Mouse (Mus musculus): ENCODE results near the gene Gpatch8. TPM values are rescaled to one million over a fixed set of nuclear protein-coding genes. Genes with fewer than 3 reads are reported as not detected.
"Not testable (repeated sequence)": the region's sequence is repeated elsewhere in the genome, so short reads cannot be mapped to it uniquely, and the experiment has no call there.

Gene Gpatch8
- polyA plus RNA-seq, 1 experiment from 2014 or later, result 25.1 TPM

- Histone ChIP-seq H3K9me3 (replicated peaks; ENCODE audit: low read length) (no peaks in the 10 kb centered on the region), H3K9ac (ENCODE audit: low read depth, low read length) (no peak overlapping the region), H3K27ac (no peak overlapping the region), H3K4me3 (replicated peaks; ENCODE audit: low read depth, low read length) (no peak overlapping the region), H3K4me1 (replicated peaks; ENCODE audit: insufficient read depth, low read length) (no peaks in the 10 kb centered on the region), H3K27me3 (ENCODE audit: insufficient read depth, low read length) (no peaks in the 10 kb centered on the region), H3K36me3 (ENCODE audit: insufficient read depth, low read length) (no peaks in the 10 kb centered on the region), H3K4me2 (ENCODE audit: low read length) (no peak overlapping the region)
- TF ChIP-seq CTCF (IDR thresholded peaks at IDR 0.05; ENCODE audit: low read depth), result no peak
- 90% methylated on average over 1 of the region's 1 CpGs for WGBS
- no peak for DNase-seq (ENCODE audit: low spot score)
- no peak for ATAC-seq (replicated peaks; ENCODE audit: low FRiP score, low read depth)
Measured at GRCm38 (mm10) chr11:102566290-102566689, 10.1 kb upstream of the Gpatch8 start.

GRCm38 (mm10) chr11:102565741-102566140, 9.5 kb upstream of the Gpatch8 start:
- Histone ChIP-seq H3K36me3 (ENCODE audit: insufficient read depth, low read length) (no peaks in the 10 kb centered on the region), H3K4me1 (replicated peaks; ENCODE audit: insufficient read depth, low read length) (no peaks in the 10 kb centered on the region), H3K4me2 (ENCODE audit: low read length) (no peak overlapping the region), H3K9me3 (replicated peaks; ENCODE audit: low read length) (no peaks in the 10 kb centered on the region), H3K4me3 (replicated peaks; ENCODE audit: low read depth, low read length) (no peak overlapping the region), H3K27ac (no peak overlapping the region), H3K9ac (ENCODE audit: low read depth, low read length) (no peak overlapping the region), H3K27me3 (ENCODE audit: insufficient read depth, low read length) (no peaks in the 10 kb centered on the region)
- ATAC-seq (replicated peaks; ENCODE audit: low FRiP score, low read depth), result no peak
- no peak for DNase-seq (ENCODE audit: low spot score)
- no peak for TF ChIP-seq CTCF (IDR thresholded peaks at IDR 0.05; ENCODE audit: low read depth)

GRCm38 (mm10) chr11:102564952-102565671, 8.9 kb upstream of the Gpatch8 start:
- WGBS, result 79% methylated on average over 14 of the region's 14 CpGs

GRCm38 (mm10) chr11:102558704-102559103, 2.5 kb upstream of the Gpatch8 start:
- no peak for TF ChIP-seq CTCF (IDR thresholded peaks at IDR 0.05; ENCODE audit: low read depth)
- DNase-seq (ENCODE audit: low spot score), result no peak
- no peak overlapping the region for H3K4me2 ChIP-seq (ENCODE audit: low read length)
- 0 out of 2 replicates have a peak, but pooled peaks cover 6% of the 10 kb centered on the region for H3K4me1 ChIP-seq (replicated peaks; ENCODE audit: insufficient read depth, low read length)
- no peak for ATAC-seq (replicated peaks; ENCODE audit: low FRiP score, low read depth)
- H3K4me3 ChIP-seq (replicated peaks; ENCODE audit: low read depth, low read length), result no peak overlapping the region
- no peaks in the 10 kb centered on the region for H3K27me3 ChIP-seq (ENCODE audit: insufficient read depth, low read length)
- WGBS, result 93% methylated on average over 4 of the region's 5 CpGs
- no peaks in the 10 kb centered on the region for H3K36me3 ChIP-seq (ENCODE audit: insufficient read depth, low read length)
- H3K9ac ChIP-seq (ENCODE audit: low read depth, low read length), result no peak overlapping the region
- no peak overlapping the region for H3K27ac ChIP-seq
- H3K9me3 ChIP-seq (replicated peaks; ENCODE audit: low read length), result no peaks in the 10 kb centered on the region

More at GRCm38 (mm10) chr11:102564952-102565671, 8.9 kb upstream of the Gpatch8 start:
- not testable (repeated sequence) for H3K4me3 ChIP-seq (replicated peaks; ENCODE audit: low read depth, low read length); DNase-seq (ENCODE audit: low spot score); ATAC-seq (replicated peaks; ENCODE audit: low FRiP score, low read depth); H3K4me2 ChIP-seq (ENCODE audit: low read length); H3K36me3 ChIP-seq (ENCODE audit: insufficient read depth, low read length); H3K9me3 ChIP-seq (replicated peaks; ENCODE audit: low read length); H3K27ac ChIP-seq; H3K4me1 ChIP-seq (replicated peaks; ENCODE audit: insufficient read depth, low read length); H3K27me3 ChIP-seq (ENCODE audit: insufficient read depth, low read length); H3K9ac ChIP-seq (ENCODE audit: low read depth, low read length)

GRCm38 (mm10) chr11:102557386-102557785, 1.2 kb upstream of the Gpatch8 start:
- TF ChIP-seq CTCF (IDR thresholded peaks at IDR 0.05; ENCODE audit: low read depth), result no peak
- Histone ChIP-seq H3K36me3 (ENCODE audit: insufficient read depth, low read length) (no peaks in the 10 kb centered on the region), H3K9ac (ENCODE audit: low read depth, low read length) (no peak overlapping the region), H3K4me2 (ENCODE audit: low read length) (no peak overlapping the region), H3K27me3 (ENCODE audit: insufficient read depth, low read length) (no peaks in the 10 kb centered on the region), H3K9me3 (replicated peaks; ENCODE audit: low read length) (no peaks in the 10 kb centered on the region), H3K27ac (peak overlapping the region; percentile 92; the same call in 1 of the 2 replicates), H3K4me3 (replicated peaks; ENCODE audit: low read depth, low read length) (no peak overlapping the region), H3K4me1 (replicated peaks; ENCODE audit: insufficient read depth, low read length) (0 out of 2 replicates have a peak, but pooled peaks cover 8% of the 10 kb centered on the region)
- ATAC-seq (replicated peaks; ENCODE audit: low FRiP score, low read depth), result no peak
- no peak for DNase-seq (ENCODE audit: low spot score)
- WGBS, result 90% methylated on average over 1 of the region's 1 CpGs

GRCm38 (mm10) chr11:102556716-102557074, 503 bp upstream of the Gpatch8 start:
- ATAC-seq (replicated peaks; ENCODE audit: low FRiP score, low read depth), result no peak
- H3K27ac ChIP-seq, result peak overlapping the region; percentile 92
- WGBS, result under 1% methylated on average over 3 of the region's 3 CpGs

More at GRCm38 (mm10) chr11:102556716-102557074, 503 bp upstream of the Gpatch8 start:
- no peak for DNase-seq (ENCODE audit: low spot score)
- no peaks in the 10 kb centered on the region for H3K27me3 ChIP-seq (ENCODE audit: insufficient read depth, low read length)
- 0 out of 2 replicates have a peak, but pooled peaks cover 8% of the 10 kb centered on the region for H3K4me1 ChIP-seq (replicated peaks; ENCODE audit: insufficient read depth, low read length)
- TF ChIP-seq CTCF (IDR thresholded peaks at IDR 0.05; ENCODE audit: low read depth), result no peak; the same call in 1 of the 2 replicates
- H3K4me3 ChIP-seq (replicated peaks; ENCODE audit: low read depth, low read length), result peak overlapping the region; percentile 78
- no peaks in the 10 kb centered on the region for H3K9me3 ChIP-seq (replicated peaks; ENCODE audit: low read length)
- no peak overlapping the region for H3K9ac ChIP-seq (ENCODE audit: low read depth, low read length)
- H3K36me3 ChIP-seq (ENCODE audit: insufficient read depth, low read length), result no peaks in the 10 kb centered on the region
- peak overlapping the region; percentile 47 for H3K4me2 ChIP-seq (ENCODE audit: low read length)

All from kidney, postnatal 0 days (tissue).